Mouse (Mus musculus): ENCODE results near the gene Accsl.

- TF ChIP-seq EP300 (optimal IDR thresholded peaks at IDR 0.05) (no peak), CTCF (IDR thresholded peaks at IDR 0.05; ENCODE audit: low read depth) (no peak)
Measured at GRCm38 (mm10) chr2:93813343-93813742, 55.6 kb downstream of the Accsl start.

All from stomach, postnatal 0 days (tissue).